Mouse (Mus musculus) gonadal fat pad, adult 2 months (tissue): ENCODE measurements around the gene Tnfsf9. TPM values are rescaled to one million over a fixed set of nuclear protein-coding genes. Genes with fewer than 3 reads are reported as not detected.
"Not testable (repeated sequence)": the region's sequence is repeated elsewhere in the genome, so short reads cannot be mapped to it uniquely, and the experiment has no call there.

ENCODE experiments used
- DNase-seq: peaks from one replicate; pipeline ENCODE4 v3.0.0-alpha.2; 2012; ENCODE audit warnings: low read depth
- polyA plus RNA-seq: library from polyadenylated mRNA; depleted of rRNA; stranded (reverse); fragments of >200 nt; gene quantifications from 2 replicates; pipeline ENCODE4 v1.2.3, GENCODE M21; 2012

Gene Tnfsf9
- polyA plus RNA-seq, 1 experiment = 0.58 TPM

GRCm38 (mm10) chr17:57095855-57096622, 9.1 kb upstream of the Tnfsf9 start:
- no peak for DNase-seq

- DNase-seq = no peak
These were observed 8.6 kb upstream of the Tnfsf9 start for GRCm38 (mm10) chr17:57096623-57096920.

- DNase-seq = no peak
These were observed 6.8 kb upstream of the Tnfsf9 start for GRCm38 (mm10) chr17:57098321-57098720.

DNA sequence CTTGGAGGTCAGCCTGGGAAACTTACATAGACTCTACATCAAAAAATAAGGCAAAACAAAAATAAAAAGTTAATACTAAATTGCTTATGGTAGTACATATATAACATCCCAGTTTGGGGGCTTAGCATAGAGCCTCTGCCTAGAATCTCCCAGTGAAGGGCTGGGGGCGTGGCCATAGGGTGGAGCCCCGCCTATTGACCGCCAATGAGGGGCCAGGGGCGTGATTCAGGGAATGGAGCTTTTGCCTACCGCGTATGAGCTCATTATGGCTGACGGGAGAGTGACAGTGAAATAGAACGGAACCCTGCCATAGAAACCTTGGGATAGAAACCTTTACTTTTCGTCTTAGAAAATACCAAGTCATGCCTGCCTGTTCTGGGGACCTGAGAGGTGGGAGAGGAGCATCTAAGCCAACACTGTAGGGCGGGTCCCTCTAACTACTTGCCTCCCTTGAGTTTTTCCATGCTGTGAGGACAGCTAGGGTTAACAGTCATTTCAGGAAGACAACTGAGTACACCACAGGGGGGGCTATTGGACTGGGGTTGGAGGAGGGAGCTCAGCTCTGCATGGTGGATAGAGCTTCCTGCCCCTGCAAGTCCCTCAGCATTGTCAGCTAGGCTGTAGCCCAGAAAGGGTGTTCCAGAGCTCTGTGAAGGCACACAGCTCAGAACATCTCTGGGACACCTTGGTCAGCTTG, 5.3 kb upstream of the Tnfsf9 start:
- no peak for DNase-seq

GRCm38 (mm10) chr17:57102276-57102675, 2.8 kb upstream of the Tnfsf9 start:
- no peak for DNase-seq

- DNase-seq = no peak
These were observed 629 bp upstream of the Tnfsf9 start for GRCm38 (mm10) chr17:57104496-57104895.

- DNase-seq = no peak
These were observed 877 bp downstream of the Tnfsf9 start for GRCm38 (mm10) chr17:57106035-57106368.

- no peak for DNase-seq
These were observed 1.9 kb downstream of the Tnfsf9 start for GRCm38 (mm10) chr17:57107064-57107463.

GRCm38 (mm10) chr17:57108040-57108665, 3.0 kb downstream of the Tnfsf9 start:
- DNase-seq = no peak

- no peak for DNase-seq
These were observed 3.6 kb downstream of the Tnfsf9 start for GRCm38 (mm10) chr17:57108666-57109171.

DNA sequence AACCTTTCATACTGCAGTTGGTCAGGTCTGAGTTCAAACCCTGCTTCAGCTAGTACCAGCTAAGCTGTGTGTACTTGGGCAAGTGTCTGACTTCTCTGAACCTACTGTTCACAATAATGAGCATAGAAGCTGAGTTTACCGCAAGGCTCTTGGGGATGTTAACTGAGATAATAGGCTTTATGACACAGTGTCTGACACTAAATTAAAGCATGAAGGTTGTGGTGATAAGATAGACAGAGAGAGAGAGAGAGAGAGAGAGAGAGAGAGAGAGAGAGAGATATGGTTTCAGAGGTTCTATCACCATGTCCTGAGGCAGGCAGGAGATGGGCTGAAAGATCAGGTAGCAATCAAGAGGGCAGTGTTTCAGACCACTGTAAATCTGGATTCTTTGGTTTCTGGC, 4.9 kb downstream of the Tnfsf9 start:
- DNase-seq = no peak

GRCm38 (mm10) chr17:57112768-57113474, 7.8 kb downstream of the Tnfsf9 start:
- DNase-seq = no peak

DNA sequence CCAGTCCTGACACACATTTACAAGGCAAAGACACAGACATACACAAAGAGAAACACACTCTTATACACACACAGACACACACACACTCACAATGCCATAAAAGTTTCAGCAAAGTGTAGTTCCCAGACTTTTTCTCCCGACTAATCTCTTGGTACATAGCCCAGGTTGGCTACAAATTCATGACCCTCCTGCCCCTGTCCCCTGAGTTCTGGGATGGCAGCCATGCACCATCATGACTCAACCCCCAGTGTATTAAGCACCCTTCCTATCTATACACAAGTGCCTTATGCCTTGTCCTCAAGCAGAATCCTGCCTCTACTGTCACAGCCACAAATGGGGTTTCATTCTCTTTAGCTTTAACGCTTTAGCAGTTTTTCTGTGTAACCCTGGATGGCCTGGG, 11.7 kb downstream of the Tnfsf9 start:
- no peak for DNase-seq

GRCm38 (mm10) chr17:57118524-57119349, 13.6 kb downstream of the Tnfsf9 start:
- DNase-seq = no peak

- DNase-seq = no peak
These were observed 16.7 kb downstream of the Tnfsf9 start for GRCm38 (mm10) chr17:57121856-57122255.

DNA sequence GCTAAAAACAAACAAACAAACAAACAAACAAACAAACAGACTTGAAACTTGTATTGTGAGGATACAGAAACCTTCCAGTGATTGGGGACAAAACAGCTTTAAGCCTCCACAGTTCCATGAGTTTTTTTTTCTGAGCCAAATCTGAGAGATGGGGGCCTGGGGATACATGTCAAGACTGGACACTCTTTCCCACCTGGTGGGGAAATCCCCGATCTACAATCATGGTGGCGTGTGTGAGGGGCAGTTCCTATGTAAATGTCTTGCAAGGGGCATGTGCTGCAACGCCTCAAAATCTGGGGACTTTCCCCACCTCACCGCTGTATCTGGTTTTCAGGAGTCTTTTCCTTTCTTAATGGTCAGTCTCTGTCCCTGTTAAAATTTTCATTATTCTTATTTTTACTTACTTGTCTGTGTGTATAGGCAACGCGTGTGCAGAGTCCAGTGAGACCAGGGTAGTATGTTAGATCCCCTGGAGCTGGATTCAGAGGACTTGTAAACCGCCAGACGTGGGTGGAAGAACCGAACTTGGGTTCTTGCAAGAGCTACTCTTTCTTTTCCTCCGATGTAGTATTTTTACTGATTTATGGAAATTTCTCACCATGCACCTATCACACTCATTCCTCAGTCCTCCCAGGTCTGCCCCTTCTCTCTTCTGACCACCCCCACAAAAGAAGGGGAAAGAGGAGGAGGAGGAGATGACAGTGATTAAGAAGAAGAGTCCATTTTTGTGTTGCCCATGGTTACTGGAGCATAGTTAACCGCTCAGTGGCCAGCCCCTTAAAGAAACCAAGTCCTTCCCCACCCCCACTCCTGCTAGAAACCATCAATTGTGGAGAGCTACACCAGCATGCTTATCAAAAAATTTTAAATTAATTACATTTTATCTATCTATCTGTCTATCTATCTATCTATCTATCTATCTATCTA, 18.3 kb downstream of the Tnfsf9 start:
- DNase-seq = no peak

- DNase-seq = no peak
These were observed 19.7 kb downstream of the Tnfsf9 start for GRCm38 (mm10) chr17:57124792-57125191.

DNA sequence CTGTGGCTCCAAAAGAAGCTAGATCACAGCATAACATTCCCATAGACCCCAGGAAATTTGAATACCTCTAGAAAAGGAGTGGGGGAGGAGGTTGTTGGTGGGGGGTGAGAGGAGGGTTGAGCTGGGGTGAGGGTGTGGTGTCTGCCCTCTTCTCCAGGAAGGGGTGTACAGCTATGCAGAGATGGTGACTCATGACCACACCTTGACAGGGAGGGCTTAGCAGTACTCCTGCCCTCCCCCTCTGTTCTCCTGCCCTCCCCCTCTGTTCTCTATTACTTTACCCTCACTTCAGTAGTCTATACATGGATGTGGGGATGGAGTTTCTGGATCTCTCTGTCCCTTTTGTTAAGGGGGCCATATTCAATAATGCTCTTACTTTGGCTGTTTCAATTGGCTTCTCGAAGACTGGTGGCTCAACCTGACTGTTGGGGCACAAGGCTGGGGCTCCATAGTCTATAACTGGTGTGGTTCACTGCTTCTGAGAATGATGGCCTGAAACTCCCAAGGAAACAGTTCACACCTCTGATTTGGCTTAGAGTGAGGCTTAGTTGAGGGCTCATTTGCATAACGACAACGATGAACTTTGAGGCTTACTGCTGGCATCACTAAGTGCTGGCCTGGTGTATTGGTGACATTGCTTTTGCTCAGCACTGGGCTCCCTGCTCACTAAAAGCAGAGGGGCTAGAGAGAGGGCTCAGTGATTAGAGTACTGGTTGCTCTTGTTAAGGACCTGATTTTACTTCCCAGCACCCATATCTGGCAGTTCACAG, 20.9 kb downstream of the Tnfsf9 start:
- DNase-seq = no peak

DNA sequence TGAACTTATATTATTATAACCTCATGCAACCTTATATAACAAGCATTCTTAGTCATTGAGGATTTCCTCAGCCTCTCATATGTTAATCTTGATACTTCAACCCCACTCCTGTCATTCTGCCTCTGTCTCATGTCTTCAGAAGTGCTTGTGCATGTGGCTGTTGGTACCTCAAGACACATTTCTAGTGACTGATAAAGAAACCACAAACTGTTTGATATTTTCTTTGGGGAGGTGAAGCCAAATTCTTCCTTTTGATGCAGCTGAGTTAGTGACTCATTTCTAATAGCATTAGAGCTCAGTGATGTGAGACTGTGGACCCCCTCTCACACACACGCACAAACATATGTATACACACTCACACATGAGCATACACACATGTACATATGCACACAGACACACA, 26.7 kb downstream of the Tnfsf9 start:
- DNase-seq = no peak

GRCm38 (mm10) chr17:57134021-57134420, 28.9 kb downstream of the Tnfsf9 start:
- DNase-seq = not testable (repeated sequence)
